Mouse (Mus musculus): ENCODE measurements around the gene Gclc.
"Not testable (repeated sequence)": the region's sequence is repeated elsewhere in the genome, so short reads cannot be mapped to it uniquely, and the experiment has no call there.

Gene Gclc

DNA sequence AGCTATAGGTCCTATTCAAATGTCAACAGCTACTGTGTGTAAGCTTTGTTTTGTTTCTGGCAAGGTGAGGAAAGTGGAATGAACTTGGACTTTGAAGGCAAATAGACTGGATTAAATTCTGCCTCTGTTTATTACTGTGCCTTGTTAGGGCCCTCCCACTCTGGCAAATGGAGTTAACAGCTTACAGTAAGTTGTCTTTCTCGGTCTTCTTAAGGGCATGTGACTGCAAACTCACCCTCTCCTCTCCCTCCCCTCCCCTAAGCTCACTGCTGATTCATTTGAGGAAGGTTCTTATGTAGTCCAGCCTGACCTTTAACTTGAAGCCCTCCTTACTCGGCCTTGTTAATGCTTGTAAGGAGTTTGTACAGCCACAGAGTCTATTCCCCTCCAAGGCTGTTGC, 8.0 kb upstream of the Gclc start:
- CTCF ChIA-PET: no interaction called here

DNA sequence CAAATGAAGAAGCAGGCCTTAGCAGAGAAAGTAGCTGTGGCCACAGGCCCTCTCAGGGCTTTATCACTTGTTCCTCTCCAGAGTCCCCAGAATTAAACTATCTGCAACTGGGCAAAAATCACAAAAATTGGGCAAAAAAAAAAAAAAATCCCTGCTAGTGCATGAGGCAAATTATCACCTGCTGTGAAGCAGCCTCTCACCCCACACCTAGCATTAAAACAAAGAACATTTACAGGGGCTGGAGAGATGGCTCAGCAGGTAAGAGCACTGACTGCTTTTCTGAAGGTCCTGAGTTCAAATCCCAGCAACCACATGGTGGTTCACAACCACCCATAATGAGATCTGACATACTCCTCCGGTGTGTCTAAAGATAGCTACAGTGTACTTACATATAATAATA, 6.0 kb upstream of the Gclc start:
- CTCF ChIA-PET: not testable (repeated sequence)

DNA sequence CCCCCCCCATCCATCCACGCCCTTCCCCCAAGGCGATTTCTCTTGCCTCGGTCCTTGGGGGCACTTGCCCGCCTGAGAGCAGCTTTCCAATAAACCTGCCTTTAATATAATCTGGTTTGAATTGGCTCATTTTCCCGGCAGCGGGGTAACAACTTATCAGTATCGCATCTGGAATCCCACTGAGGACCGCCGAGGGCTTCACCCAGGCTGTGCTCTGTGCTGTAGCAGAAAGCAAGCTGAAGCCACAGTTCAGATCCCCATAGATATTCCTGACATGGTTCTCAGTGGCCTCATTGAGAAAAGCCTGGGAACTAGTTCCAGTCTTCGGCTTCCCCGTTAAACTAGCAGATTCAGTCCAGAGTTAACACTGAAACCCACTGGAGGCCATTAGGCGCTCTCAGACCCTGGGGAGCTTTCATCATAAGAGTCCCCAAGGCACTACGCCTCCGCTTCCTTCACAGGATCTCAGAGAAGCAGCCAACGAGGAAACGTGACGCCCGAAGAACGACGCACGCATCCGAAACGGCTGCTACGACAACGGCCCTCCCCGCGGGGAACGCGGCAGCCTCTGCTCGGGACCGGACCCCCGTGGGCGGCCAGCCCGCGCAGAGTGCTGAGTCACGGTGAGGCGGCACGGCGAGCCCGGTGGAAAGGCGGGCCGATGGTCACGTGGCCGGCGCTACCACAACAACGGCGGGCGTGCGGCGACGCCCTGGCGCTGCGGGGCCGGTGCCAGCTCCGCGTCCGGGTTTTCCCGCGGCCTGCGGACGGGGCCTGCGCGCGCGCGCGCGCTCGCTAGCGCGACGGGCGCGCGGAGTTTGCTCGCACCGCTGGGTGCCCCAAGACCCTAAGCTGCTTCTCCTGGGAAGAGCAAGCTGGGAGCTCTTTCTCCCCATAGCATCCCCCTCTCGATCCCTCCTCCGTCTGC, 3.9 kb upstream of the Gclc start:
- CTCF ChIA-PET: no interaction called here

DNA sequence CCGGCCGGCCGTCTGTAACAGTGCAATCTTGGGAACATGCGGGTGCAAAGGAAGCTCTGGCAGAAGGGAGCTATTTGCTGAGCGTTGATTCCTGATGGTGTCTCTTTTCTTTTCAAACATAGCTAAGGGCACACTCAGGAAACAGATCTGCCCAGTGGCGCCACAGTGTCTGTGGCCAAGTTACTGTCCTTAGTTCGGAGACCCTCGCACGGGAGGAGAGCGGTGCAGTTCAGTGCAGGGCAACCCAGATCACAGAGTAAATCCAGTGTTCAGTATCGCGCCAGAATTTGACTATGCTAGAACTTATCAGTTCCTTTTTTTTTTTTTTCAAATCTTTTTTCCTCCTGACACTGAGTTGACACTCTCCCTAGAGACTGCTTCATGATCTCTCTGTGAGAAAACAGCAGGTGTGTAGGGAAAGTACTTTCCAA, 3.2 kb upstream of the Gclc start:
- CTCF ChIA-PET: no interaction called here

DNA sequence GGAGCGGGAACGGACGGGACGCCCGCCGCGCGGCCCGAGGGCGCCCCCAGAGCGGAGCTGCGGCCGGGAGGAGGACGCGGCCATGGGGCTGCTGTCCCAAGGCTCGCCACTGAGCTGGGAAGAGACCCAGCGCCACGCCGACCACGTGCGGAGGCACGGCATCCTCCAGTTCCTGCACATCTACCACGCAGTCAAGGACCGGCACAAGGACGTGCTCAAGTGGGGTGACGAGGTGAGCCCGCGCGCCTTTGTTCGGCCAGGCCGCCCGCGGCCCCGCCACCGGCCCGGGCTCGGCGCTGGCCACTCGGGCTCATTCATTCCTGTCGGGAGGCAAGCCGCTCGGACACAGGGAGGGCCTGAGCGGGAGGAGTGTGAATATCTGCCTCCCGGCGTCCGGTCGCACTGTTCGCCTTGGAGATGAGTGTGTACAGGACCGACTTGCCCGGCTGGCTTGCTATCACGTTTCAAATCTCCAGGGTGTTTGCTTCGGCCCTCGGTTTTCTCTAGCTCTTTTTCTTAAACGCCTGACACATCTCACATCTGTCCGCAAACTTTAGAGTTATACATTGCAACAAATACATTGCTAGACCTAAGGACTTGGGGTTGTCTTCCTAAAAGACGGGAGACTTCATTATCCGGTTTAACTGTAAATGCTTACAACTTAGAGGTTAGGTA, 530 bp downstream of the Gclc start:
- CTCF ChIA-PET: no interaction called here

DNA sequence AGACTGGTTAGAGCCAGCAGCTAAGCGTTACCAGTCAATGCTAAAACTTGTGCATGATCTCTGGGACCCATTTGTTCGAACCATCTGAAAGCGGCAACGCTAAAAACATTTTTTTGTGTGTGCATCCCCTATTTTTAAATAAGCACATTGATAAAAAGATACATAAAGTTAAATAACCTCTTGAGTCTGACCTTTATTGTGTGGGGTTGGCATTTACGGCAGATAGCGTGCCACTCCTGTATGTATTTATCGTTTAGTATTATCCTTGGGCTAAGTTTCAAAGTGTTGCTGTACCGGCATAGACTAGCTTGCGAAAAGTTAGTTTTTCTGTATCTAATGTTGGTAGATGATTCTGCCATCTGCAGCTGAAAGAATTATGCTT, 1.1 kb downstream of the Gclc start:
- CTCF ChIA-PET: no interaction called here

DNA sequence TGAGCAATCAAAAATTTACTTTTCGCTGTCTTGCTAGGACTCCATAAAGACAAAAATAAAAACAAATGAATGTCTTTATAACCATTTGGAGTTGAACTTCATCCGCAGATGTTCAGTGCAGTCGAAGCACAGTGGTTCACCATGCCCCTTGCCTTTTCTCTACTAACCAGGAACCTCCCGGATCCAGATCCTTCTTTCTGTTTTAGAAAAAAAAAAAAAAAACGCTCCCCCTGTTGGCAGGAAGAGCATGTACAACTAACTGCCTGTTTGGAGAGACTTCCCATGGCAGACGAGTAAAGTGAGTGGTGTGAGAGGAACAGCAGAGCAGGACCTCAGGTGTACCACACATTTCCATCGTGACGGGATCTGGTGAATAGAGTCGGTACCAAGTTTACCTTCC, 1.7 kb downstream of the Gclc start:
- CTCF ChIA-PET: no interaction called here

DNA sequence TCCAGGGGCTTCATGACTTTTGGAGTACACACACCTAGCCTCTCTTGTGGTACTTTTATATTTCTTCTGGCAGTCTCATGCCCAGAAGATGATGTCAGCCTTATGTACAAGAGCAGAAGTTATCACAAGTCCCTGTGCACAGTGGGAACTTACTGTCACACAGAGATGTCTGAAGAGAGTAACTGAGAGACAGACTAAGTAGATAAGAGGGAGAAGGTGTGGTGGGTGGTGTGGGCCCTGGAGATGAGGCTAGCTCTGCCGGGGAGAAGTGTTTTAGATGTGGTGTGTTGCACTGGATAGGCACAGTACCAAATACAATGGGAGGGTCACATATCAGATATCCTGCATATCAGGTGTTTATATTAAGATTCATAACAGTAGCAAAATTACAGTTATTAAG, 3.0 kb downstream of the Gclc start:
- CTCF ChIA-PET: no interaction called here

DNA sequence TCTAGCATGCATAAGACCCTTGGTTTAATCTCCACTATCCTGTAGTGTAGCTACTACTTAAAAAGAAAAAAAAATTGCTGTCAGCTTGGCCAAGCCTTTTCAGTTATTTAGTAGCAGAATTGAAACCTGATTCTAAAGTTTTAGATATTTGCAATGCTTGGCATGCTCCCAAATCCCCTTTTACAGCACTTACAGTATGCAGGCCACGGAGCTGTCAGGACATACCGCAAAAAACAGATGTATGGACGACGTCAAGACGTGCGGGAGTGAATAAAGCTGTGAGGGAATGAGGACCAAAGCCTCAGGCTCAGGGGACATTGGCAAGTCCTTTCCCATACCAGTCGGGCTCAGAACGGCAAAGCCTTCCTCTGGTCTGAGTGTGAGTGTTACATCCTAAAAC, 4.1 kb downstream of the Gclc start:
- CTCF ChIA-PET: no interaction called here

DNA sequence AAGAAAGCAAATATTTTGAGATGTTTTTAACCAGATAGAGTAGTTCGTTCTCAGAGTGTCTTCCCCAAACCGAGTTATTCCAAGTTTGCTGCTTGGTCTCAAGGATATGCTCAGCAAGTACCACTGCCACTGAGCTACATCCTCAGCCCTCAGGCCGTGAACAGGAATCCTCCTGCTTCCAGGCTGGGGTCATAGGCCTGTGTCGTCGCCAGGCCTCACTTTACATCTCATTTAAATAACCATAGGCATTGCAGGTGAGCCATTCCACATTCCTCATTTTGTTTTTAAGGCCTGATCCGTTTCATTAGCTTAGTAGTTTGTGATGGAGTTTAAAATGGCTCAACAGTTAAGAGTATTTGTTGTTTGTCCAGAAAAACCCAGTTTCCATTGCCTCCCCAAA, 4.8 kb downstream of the Gclc start:
- CTCF ChIA-PET: interaction anchor here (0.7 kb wide), 1 partner anchor 19 kb away, joined by 3 read pairs; no protein-coding TSS in a partner anchor

DNA sequence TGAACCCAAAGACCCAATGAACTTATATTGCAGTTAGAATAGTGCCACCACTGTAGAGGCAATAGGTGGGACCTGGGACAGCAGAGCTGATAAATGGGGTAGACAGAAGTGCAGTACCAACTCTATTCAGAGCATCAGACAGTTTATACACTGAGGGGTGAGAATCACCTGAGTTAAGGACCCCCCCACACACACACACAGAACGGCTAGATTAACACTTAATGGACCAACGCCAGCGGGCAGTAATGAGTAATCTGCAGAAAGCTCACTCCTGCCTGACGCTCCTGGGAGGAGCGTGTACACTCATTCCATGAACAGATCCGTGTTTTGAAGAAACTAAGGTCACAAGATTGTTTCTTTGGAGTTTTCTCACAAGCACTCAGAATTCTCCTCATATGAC, 5.4 kb downstream of the Gclc start:
- CTCF ChIA-PET: interaction anchor here (0.7 kb wide), 1 partner anchor 20 kb away, joined by 3 read pairs; no protein-coding TSS in a partner anchor

DNA sequence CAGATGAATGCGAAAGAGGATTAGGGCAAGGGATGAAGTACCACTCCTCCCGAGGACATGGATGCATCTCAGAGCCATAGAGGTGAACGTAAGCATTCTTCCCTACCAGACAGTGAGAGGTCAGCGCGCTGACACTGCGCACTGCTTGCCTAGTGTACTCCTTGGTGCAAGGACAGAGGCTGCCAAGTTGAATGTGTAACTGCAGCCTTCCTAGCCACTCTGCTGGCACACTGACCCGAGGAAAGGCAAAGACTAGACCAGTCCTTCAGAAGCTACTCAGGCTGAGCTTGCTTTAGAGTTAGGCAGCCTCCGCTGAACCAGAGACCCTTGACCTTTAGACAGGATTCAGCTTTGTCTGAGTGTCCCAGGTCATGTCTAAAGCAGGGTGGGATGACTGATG, 11.9 kb downstream of the Gclc start:
- CTCF ChIA-PET: interaction anchor here (0.6 kb wide), 1 partner anchor 594 kb away, joined by 9 read pairs; no protein-coding TSS in a partner anchor

DNA sequence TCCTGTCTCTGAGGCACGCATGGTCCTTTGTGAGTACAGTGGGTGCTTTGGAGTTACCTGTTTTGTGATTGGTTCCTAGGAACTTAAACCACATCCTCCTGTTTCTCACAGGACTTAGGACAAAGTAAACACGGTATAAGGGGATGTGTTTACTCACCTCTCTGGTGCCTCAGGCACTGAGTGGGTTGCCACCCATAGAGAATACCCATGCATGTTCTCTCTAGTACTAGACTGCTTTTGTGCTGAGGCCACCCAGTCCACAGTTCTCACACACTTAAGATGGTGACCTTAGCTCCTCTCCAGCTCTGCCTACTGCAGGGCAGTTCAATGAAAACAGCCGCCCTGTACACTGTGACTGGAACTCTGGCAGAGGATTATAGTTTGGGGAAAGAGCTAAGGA, 12.4 kb downstream of the Gclc start:
- CTCF ChIA-PET: interaction anchor here (0.6 to 0.7 kb wide), 2 partner anchors 9 to 593 kb away, joined by 3 to 9 read pairs; no protein-coding TSS in a partner anchor

DNA sequence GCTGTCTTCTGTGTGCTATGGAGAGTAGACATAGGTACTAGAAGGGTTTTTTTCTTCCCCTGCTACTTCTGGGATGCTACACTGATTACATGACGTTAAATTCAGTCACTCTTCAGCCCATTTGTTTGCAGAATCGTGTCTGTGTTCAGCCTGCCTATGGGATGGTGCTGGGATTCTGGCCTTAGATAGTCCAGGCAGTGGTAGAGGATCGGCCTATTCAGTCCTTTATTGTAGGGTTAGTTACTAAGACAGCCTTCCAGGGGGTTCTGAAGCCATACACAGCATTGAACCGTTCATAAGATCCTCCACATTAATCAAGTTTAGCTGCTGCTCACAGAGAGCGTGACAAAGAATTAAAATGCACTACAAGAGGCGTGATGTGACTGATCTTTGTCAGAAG, 16.6 kb downstream of the Gclc start:
- CTCF ChIA-PET: interaction anchor here (0.6 kb wide), 1 partner anchor 115 kb away, joined by 3 read pairs; no protein-coding TSS in a partner anchor

DNA sequence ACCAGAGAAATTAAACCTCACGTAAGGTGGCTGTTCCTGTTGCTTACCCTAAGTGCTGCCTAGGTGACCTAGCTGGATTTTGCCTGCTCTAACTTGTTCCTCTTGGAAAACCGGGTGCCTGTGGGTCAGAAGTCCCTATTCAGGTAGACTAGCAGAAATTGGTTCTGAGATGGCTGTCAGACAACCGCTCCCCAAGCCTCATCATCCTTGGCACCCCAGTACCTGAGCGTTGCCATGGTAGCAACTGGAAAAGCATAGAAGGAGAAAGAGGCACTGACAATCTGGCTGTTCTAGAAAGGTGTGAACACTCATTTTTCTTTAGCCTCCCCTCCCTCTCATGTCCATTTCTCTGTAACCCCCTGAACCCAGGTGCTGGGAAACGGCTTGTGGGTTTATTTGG, 17.0 kb downstream of the Gclc start:
- CTCF ChIA-PET: interaction anchor here (0.6 kb wide), 1 partner anchor 116 kb away, joined by 3 read pairs; no protein-coding TSS in a partner anchor

DNA sequence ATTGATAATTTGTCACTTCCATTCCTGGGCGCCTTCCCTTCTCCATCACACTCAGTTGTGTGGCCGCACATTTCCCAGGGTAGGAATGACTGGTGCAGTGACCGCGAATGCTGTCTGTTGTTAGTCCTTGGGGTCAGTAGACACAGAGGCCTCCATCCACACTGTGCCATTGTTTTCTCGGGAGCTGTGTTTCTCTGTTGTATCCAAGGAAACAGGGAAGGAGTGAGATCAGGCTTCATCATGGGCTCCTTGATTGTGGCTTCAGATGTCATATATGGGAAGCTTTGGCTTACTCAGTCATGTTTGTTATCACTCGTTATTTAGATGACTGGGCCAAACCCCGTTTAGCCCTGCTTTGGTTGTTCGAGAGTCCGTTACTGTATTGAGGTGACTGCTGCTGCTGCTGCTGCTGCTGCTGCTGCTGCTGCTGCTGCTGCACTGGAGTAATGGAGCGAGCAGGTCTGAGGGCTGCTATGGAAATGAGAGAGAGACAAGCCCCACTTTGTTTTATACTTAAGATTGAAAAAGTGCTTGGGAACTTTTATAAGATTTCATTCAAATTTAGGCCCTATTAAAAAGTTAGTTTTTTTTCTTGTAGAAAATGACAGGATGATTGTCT, 17.5 kb downstream of the Gclc start:
- CTCF ChIA-PET: no interaction called here

DNA sequence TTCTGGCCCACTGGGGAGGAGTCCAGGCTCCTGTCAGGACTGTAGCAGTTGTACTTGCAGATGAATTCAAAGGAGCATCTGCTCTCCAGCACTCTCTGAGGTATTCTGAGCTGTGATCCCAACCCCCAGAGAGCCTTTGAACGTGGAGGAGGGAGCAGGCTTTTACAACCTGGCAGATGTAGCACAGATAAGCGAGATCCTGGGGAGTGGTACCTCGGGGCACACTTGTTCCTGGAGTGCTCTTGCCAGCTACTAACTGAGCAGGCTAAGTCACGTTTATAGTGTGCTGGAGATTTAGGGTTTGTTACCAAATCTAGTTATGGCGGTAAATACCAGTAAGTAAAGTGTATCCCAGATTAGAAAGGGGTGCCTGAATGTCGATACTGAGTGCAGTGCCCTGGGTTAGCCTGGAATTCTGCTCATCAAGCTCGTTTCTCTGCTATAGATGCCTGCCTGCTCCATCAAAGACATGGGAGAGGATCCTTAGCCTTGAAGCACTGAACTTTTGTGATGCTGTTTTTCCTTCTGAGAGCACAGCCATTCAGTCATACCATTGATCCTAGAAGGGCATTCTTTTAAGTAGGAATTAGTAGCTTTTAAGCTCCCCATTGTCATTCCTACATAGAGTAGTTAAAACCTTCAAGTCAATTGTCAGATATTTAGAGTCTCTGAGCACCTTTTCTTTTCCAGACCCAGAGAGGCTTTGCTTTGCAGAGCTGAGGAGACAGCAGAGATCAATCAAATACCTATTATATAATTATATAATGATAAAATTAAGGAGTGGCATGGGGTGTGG, 22.6 kb downstream of the Gclc start:
- CTCF ChIA-PET: no interaction called here

DNA sequence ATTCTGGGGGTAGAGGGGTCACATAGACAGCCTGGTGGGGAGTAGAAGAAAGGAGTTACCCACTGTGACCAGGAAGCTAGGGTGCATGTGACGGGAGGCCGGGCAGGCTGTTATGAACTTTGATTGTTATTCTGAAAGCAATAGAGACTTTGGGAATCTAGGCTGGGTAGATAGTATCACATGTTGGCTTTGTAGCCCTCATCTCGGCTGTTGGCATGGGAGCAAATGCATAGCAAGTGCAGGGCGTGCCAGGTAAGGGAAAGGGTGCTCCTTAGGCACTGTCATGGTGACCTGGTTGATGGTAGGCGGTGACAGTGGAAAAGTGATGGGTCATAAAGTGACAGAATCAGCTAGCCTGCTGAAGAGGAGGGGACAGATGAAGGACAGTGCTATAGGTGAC, 23.3 kb downstream of the Gclc start:
- CTCF ChIA-PET: no interaction called here

DNA sequence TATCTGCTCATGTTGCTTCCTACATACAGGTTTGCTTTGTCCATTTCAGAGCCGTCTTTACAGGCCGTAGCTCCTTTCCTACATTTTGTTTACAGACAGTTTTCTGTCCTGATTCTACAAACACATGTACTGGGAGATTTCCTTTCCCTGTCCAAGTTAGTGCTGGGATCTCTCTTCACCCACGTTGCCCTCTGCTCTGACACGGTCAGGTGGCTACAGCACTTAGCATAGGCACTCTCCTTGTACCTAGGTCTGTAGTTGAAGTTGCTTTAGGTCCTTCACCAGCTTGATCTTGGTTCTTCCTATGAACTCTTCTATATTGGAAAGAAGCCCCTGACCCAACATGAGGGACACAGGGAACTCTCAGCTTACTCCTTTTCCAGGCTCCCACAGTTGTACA, 25.4 kb downstream of the Gclc start:
- CTCF ChIA-PET: no interaction called here

DNA sequence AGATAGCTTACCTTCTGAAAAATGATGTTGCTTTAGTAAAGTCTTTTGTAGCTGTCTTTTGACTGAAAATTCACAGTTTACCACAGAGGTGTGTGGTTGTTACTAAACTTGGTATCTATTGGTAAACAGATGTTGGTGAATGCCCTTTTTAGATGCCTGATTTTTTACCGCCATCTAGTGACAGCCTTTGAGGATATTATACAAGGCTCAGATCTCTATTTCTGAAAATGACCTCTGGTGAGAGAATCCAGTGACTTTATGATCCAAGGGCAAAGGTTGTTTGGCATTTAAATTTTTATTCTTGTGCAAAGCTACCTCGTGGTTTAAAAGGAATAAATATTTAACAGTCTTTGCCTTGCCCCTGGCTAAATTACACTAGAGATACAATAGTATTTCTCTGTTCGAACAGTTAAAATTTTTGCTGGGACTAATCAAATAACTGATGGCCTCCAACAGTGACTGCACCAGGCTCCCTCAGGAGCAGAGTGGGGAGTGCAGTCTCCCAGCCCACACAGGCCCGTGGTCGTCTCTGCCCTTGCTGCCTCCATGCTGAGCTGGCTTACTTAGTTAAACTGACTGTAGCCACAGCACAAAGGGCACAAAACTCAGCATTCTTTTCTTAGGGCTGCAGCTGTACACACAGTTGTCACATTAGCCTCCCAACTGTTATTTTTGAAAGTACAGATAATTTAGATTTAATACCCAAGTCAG, 27.3 kb downstream of the Gclc start:
- CTCF ChIA-PET: interaction anchor here (0.6 kb wide), 1 partner anchor 173 kb away, joined by 4 read pairs; no protein-coding TSS in a partner anchor

DNA sequence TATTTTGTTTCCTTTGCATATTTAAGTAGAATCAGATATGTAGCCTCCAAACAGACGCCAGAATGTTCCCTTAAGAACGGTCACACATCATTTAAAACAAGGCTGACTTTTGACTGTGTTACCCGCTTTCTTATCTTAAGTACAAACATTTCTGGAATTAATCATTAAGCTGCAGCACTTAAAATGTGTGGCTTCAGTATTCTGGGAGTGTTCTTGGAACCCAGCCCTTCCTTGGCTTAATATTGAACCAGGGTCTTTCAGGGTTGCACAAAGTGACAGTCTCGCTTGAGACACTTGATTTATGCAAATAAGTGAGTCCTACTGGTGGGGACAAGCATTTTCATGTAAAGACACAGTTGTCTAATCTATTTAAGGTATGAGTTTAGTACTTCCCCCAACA, 27.9 kb downstream of the Gclc start:
- CTCF ChIA-PET: no interaction called here

Measured in spleen, embryonic (tissue).